Mouse (Mus musculus) layer of hippocampus, postnatal 14 days (tissue): ENCODE measurements around the gene Sh3bgrl2. TPM values are rescaled to one million over a fixed set of nuclear protein-coding genes. Genes with fewer than 3 reads are reported as not detected.
A peak's percentile ranks its signal among the peaks of the same experiment; 100 is the strongest.

Experiments
- DNase-seq, 2 experiments: peaks; one replicate each; pipeline ENCODE4 v3.0.0; 2021 to 2022; ENCODE audit warnings: low spot score in 2 of 2, mixed read lengths in 1 of 2
- total RNA-seq, 2 experiments: library from RNA; stranded (reverse); gene quantifications; 2 replicates each; pipeline ENCODE4 v1.2.3; 2021

Sh3bgrl2 gene
- total RNA-seq, 2 experiments from 2014 or later = 24.5 to 28.0 TPM

- DNase-seq = no peak
These were observed 76.1 kb downstream of the Sh3bgrl2 start for GRCm38 (mm10) chr9:83624193-83624592.

GRCm38 (mm10) chr9:83625085-83625484, 77.0 kb downstream of the Sh3bgrl2 start:
- no peak for DNase-seq

DNA sequence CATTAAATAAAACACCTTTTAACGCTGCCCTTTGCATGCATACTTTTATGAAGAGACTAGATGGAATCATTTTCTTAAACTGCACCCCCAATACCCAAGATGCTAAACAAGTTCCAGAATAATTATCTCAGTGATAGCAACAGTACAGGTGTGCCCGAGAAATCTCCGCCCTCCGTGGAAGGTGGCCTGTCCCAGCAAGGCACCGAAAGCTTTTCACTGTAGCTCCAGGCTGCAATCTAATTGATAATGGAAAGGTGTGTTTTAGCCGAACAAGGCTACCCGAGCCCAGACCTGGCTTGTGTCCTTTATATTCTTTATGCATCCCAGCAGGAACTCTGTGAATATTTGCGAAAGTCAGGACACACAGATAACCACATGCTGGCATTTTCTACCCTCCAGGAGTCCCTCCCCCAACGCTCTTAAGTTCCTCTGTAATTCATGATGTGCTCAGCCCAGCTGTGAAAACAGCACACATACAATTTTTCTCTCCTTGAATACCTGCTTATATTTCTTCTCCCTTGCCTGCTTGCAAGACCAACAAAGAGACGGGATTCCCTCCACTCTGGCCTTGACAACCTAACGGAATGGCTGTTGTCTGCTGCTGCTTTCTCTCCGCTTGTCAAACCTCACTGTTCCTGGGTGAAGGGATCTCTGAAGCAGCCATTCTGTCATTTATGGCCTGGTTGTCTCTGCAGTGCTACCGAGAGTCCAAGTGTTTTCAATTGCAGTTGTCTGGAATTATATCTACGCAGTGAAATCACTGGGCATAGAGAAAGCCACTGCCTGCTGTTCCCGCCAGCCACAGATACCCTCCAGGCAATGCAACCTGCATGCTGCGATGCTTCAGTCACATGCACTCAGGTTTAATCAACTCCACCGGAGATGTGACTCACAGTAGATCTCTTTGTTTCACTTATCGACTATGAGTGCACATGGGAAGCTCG, 80.8 kb downstream of the Sh3bgrl2 start:
- no peak for DNase-seq

DNA sequence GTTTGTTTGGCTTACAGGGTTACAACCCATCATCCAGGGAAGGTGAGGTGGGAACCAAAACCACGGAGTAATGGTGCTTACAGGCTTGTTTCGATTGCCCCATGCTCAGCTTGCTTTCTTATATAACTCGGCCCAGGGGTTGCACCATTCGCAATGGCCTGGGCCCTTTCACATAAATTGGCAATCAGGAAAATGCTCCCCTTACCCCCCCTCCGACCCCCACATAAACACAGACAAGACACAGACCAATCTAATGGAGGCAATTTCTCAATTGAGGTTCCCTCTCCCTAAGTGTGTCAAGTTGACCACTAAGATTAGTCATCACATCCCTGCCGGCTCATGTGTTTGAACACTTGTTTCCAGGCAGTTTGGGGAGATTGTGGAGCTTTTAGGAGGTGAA, 82.2 kb downstream of the Sh3bgrl2 start:
- no peak for DNase-seq

- no peak for DNase-seq
These were observed 83.8 kb downstream of the Sh3bgrl2 start for GRCm38 (mm10) chr9:83631920-83632319.

GRCm38 (mm10) chr9:83634703-83635102, 86.6 kb downstream of the Sh3bgrl2 start:
- DNase-seq = no peak

DNA sequence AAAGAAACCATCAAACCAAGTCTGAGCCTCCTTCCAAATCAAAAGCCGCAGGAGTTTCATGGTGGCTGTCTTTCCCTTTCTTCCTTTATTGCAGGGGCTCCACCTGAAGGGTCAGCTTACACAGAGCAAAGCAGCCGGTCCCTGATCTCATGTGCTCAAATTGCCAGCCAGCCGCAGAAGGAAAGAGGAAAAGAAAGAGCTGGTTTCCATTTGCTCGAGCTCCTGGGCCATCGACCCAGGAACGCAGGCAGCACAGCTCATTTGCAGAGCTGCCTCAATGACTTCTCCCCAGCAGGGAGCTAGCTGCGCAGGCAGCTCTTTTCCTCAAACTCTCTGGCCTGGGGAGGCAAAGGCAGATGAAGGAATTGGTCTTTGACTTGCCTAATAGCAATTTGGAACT, 87.9 kb downstream of the Sh3bgrl2 start:
- DNase-seq = no peak

DNA sequence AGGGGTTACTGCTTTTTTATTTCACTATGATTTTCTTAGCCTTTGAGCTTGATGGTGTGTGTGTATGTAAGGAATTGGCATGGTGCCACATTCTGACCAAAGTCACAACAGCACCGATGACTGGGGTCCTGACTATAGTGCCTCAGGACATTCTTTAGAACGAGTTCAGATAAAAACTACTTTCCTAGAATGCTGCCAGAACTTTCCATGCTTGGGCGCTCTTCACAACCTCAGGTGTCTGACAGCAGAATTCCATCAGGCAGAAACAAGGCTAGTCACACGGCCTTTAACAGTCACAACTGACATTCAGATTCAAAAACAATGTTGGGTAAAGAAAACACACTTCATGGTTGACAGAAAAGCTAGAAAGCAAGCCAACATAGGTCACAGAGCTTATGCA, 95.0 kb downstream of the Sh3bgrl2 start:
- DNase-seq = no peak

DNA sequence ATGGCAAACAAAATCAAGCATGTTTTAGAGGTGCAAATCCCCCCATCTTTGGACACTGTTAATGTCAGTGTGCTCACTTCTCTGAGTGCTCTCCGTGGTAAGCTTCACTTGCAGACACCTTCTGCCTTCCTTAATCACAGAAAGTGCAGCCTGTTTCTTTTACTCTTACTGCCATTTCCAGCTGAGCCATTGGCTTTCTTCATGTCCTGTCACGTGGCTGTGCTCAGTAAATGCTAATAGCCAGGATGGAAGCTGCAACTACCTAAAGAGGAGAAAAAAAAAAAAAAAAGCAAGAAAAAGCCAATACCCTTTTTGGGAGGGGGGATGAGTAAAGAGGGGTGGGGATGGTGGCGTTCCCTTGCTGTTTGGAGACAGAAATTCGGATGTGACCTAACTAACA, 95.7 kb downstream of the Sh3bgrl2 start:
- no peak for DNase-seq

DNA sequence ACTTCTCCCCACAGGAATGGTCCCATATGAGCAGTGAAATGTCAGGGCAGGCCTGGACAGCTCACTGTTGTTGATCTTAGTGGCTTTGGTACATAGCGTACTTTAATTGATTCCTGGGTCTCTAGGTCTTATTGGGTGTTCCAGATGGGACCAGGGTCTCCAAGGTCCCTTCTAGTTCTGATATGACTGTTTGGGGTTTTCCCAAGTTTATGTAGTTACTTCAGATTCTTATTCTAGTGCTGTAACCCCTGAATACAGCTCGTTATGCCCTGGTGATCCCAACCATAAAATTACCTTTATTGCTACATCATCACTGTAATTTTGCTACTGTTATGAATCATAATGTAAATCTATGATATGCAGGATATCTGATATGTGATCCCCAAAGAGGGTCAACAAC, 98.1 kb downstream of the Sh3bgrl2 start:
- DNase-seq = no peak

GRCm38 (mm10) chr9:83646691-83647090, 98.6 kb downstream of the Sh3bgrl2 start:
- DNase-seq = no peak

GRCm38 (mm10) chr9:83647919-83648705, 100.0 kb downstream of the Sh3bgrl2 start:
- no peak for DNase-seq

GRCm38 (mm10) chr9:83648733-83649132, 100.6 kb downstream of the Sh3bgrl2 start:
- no peak for DNase-seq

DNA sequence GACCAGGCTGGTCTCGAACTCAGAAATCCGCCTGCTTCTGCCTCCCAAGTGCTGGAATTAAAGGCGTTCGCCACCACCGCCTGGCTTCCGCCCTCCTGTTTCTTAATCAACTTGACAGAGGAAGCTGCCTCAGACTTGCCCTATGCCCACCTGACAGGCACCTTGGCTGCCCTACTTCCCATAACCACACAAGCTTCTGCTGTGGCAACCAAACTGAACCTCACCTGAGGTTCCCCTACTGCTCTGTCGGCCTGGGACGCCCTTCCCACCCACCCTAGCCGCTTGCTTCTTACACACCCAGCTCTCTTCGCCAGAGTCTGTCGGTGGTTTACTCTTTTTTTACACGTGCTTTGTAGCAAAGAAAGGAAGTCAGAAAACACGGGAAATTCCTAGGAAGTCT, 103.9 kb downstream of the Sh3bgrl2 start:
- no peak for DNase-seq

DNA sequence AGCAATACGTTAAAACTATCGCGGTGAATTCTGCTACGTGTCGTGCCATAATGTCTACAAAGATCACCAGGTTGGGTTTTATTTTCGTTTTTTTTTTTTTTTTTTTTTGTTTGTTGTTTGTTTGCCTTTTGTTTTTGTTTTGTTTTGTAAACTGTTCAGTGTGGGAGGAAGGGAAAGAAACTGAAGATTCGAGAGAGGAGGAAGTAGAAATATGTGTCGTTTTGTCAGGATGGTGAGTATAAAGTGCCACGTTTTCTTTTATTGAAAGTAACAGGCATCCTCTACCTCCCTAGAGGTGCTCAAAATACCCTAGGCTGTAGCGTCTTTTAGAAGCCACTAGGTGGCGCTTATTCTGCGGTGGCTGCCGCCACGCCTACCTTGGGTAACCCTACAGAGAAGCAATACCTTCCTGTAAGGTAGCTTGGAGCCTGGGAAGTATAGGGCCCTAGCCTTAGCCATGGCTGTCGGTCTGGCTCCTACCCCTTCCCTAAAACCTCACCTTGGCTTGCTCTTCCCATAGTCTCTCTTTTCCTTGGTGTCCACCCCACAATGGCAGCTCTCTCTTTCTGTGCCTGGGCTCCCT, 104.6 kb downstream of the Sh3bgrl2 start:
- no peak for DNase-seq

DNA sequence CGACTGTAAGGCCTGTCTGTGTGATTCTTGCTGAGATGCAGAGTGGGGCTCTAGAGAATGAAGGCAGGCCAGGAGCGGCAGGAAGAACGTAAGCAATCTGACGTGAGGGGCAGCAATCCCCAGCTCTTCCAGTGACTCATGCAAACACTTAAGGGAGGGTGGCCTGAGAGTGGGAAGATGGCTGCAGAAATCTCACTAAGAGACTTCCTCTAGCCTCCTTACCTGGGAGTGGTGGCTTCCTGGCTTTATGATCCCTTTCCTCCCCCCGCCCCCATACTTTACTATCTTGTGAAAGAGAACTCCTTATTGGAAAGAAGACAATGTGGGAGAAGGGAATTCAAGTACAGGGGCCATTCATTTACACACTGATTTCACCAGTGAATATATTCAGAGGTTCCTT, 106.5 kb downstream of the Sh3bgrl2 start:
- DNase-seq = no peak

- DNase-seq = no peak
These were observed 109.0 kb downstream of the Sh3bgrl2 start for GRCm38 (mm10) chr9:83656960-83657651.

- peak in 1 of 2 experiments; percentile 12 for DNase-seq
These were observed 109.5 kb downstream of the Sh3bgrl2 start for GRCm38 (mm10) chr9:83657652-83658002.

DNA sequence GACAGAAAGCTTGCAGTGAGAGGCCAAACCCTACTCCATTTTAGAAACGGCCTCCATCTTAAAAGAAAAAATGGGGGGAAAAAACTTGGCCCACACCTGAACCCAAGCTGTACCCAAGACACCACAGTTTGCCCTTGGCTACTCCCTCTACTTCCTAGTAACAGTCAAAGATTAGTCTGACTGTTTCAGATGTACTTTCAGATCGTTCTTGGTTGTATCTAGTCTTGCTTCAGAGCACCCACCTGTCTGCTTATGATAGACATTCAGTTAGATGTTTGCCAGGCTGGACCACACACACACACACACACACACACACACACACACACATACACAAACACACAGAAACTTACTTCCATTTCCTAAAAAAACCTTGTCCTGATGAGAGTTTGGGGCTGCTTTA, 111.0 kb downstream of the Sh3bgrl2 start:
- DNase-seq = no peak

DNA sequence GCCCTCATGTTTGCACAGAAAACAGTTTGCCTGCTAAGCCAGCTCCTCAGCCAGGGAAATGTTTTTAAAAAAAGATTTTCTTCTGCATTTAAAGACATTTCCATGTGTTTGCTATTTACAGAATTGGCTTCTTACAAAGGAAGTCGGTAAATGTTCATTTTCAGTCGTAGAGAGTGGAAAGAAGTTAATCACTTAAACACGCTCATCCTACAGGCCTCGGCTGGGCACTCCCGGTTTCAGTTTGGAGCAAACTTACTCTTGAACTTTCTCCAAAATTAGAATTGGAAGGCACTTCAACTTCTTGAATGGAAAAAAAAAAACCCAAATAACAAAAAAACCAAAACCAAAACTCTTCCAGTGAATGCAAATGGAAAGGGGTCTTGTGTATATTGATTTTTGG, 113.7 kb downstream of the Sh3bgrl2 start:
- DNase-seq = no peak
